Mouse (Mus musculus): ENCODE data around the gene Fgf7. TPM values are rescaled to one million over a fixed set of nuclear protein-coding genes. Genes with fewer than 3 reads are reported as not detected.

Gene Fgf7
- polyA plus RNA-seq, 1 experiment from 2014 or later = 0.30 TPM

GRCm38 (mm10) chr2:126073744-126074143 lies 39.3 kb downstream of the Fgf7 start:
- H3K4me3 ChIP-seq (ENCODE audit: low read length) = no peak overlapping the region
- H3K4me1 ChIP-seq (ENCODE audit: control insufficient read depth, insufficient read depth, low read length) = no peaks in the 10 kb centered on the region
- H3K9ac ChIP-seq (ENCODE audit: low read depth, low read length) = no peak overlapping the region
- no peaks in the 10 kb centered on the region for H3K9me3 ChIP-seq (ENCODE audit: control insufficient read depth, low read length)
- H3K4me2 ChIP-seq (replicated peaks; ENCODE audit: low read depth, low read length) = no peak overlapping the region
- 89% methylated on average over 4 of the region's 4 CpGs for WGBS
- no peak overlapping the region for H3K27ac ChIP-seq (ENCODE audit: low read depth, low read length)
- no peaks in the 10 kb centered on the region for H3K27me3 ChIP-seq (ENCODE audit: control insufficient read depth, insufficient read depth, low read length)
- no peak for ATAC-seq (ENCODE audit: low FRiP score, low TSS enrichment)
- no peaks in the 10 kb centered on the region for H3K36me3 ChIP-seq (ENCODE audit: control insufficient read depth, insufficient read depth, low read length)

- ATAC-seq (ENCODE audit: low FRiP score, low TSS enrichment) = no peak
These were observed 42.0 kb downstream of the Fgf7 start for GRCm38 (mm10) chr2:126076506-126076905.

GRCm38 (mm10) chr2:126079086-126079485 lies 44.6 kb downstream of the Fgf7 start:
- Histone ChIP-seq H3K9me3 (ENCODE audit: control insufficient read depth, low read length) (no peaks in the 10 kb centered on the region), H3K36me3 (ENCODE audit: control insufficient read depth, insufficient read depth, low read length) (no peaks in the 10 kb centered on the region), H3K4me2 (replicated peaks; ENCODE audit: low read depth, low read length) (no peak overlapping the region), H3K27ac (ENCODE audit: low read depth, low read length) (no peak overlapping the region), H3K4me3 (ENCODE audit: low read length) (no peak overlapping the region), H3K4me1 (ENCODE audit: control insufficient read depth, insufficient read depth, low read length) (no peaks in the 10 kb centered on the region), H3K27me3 (ENCODE audit: control insufficient read depth, insufficient read depth, low read length) (no peaks in the 10 kb centered on the region), H3K9ac (ENCODE audit: low read depth, low read length) (no peak overlapping the region)
- 62% methylated on average over 2 of the region's 2 CpGs for WGBS
- no peak for ATAC-seq (ENCODE audit: low FRiP score, low TSS enrichment)

More at GRCm38 (mm10) chr2:126076506-126076905, 42.0 kb downstream of the Fgf7 start:
- Histone ChIP-seq H3K4me3 (ENCODE audit: low read length) (no peak overlapping the region), H3K9me3 (ENCODE audit: control insufficient read depth, low read length) (no peaks in the 10 kb centered on the region), H3K27ac (ENCODE audit: low read depth, low read length) (no peak overlapping the region), H3K36me3 (ENCODE audit: control insufficient read depth, insufficient read depth, low read length) (no peaks in the 10 kb centered on the region), H3K9ac (ENCODE audit: low read depth, low read length) (no peak overlapping the region), H3K4me1 (ENCODE audit: control insufficient read depth, insufficient read depth, low read length) (no peaks in the 10 kb centered on the region), H3K4me2 (replicated peaks; ENCODE audit: low read depth, low read length) (no peak overlapping the region), H3K27me3 (ENCODE audit: control insufficient read depth, insufficient read depth, low read length) (no peaks in the 10 kb centered on the region)
- WGBS = 96% methylated on average over 6 of the region's 6 CpGs

- 74% methylated on average over 3 of the region's 3 CpGs for WGBS
These were observed 49.9 kb downstream of the Fgf7 start for GRCm38 (mm10) chr2:126084326-126084725.

GRCm38 (mm10) chr2:126086187-126086586 lies 51.7 kb downstream of the Fgf7 start:
- Histone ChIP-seq H3K9ac (ENCODE audit: low read depth, low read length) (no peak overlapping the region), H3K9me3 (ENCODE audit: control insufficient read depth, low read length) (no peaks in the 10 kb centered on the region), H3K4me3 (ENCODE audit: low read length) (no peak overlapping the region), H3K27ac (ENCODE audit: low read depth, low read length) (no peak overlapping the region), H3K27me3 (ENCODE audit: control insufficient read depth, insufficient read depth, low read length) (no peaks in the 10 kb centered on the region), H3K4me2 (replicated peaks; ENCODE audit: low read depth, low read length) (no peak overlapping the region), H3K36me3 (ENCODE audit: control insufficient read depth, insufficient read depth, low read length) (no peaks in the 10 kb centered on the region), H3K4me1 (ENCODE audit: control insufficient read depth, insufficient read depth, low read length) (no peaks in the 10 kb centered on the region)
- WGBS = 80% methylated on average over 8 of the region's 8 CpGs
- no peak for ATAC-seq (ENCODE audit: low FRiP score, low TSS enrichment)

More at GRCm38 (mm10) chr2:126084326-126084725, 49.9 kb downstream of the Fgf7 start:
- Histone ChIP-seq H3K4me2 (replicated peaks; ENCODE audit: low read depth, low read length) (no peak overlapping the region), H3K27ac (ENCODE audit: low read depth, low read length) (no peak overlapping the region), H3K4me1 (ENCODE audit: control insufficient read depth, insufficient read depth, low read length) (no peaks in the 10 kb centered on the region), H3K4me3 (ENCODE audit: low read length) (no peak overlapping the region), H3K9ac (ENCODE audit: low read depth, low read length) (no peak overlapping the region), H3K36me3 (ENCODE audit: control insufficient read depth, insufficient read depth, low read length) (no peaks in the 10 kb centered on the region), H3K27me3 (ENCODE audit: control insufficient read depth, insufficient read depth, low read length) (no peaks in the 10 kb centered on the region), H3K9me3 (ENCODE audit: control insufficient read depth, low read length) (no peaks in the 10 kb centered on the region)
- no peak for ATAC-seq (ENCODE audit: low FRiP score, low TSS enrichment)

GRCm38 (mm10) chr2:126090432-126090831 lies 56.0 kb downstream of the Fgf7 start:
- H3K27me3 ChIP-seq (ENCODE audit: control insufficient read depth, insufficient read depth, low read length) = no peaks in the 10 kb centered on the region
- WGBS = 74% methylated on average over 5 of the region's 5 CpGs
- H3K4me2 ChIP-seq (replicated peaks; ENCODE audit: low read depth, low read length) = no peak overlapping the region
- H3K9me3 ChIP-seq (ENCODE audit: control insufficient read depth, low read length) = no peaks in the 10 kb centered on the region
- H3K36me3 ChIP-seq (ENCODE audit: control insufficient read depth, insufficient read depth, low read length) = no peaks in the 10 kb centered on the region
- no peak overlapping the region for H3K9ac ChIP-seq (ENCODE audit: low read depth, low read length)
- no peak overlapping the region for H3K4me3 ChIP-seq (ENCODE audit: low read length)
- no peak overlapping the region for H3K27ac ChIP-seq (ENCODE audit: low read depth, low read length)
- no peaks in the 10 kb centered on the region for H3K4me1 ChIP-seq (ENCODE audit: control insufficient read depth, insufficient read depth, low read length)
- ATAC-seq (ENCODE audit: low FRiP score, low TSS enrichment) = no peak

- Histone ChIP-seq H3K4me3 (ENCODE audit: low read length) (no peak overlapping the region), H3K4me1 (ENCODE audit: control insufficient read depth, insufficient read depth, low read length) (no peaks in the 10 kb centered on the region), H3K36me3 (ENCODE audit: control insufficient read depth, insufficient read depth, low read length) (no peaks in the 10 kb centered on the region), H3K4me2 (replicated peaks; ENCODE audit: low read depth, low read length) (no peak overlapping the region), H3K27me3 (ENCODE audit: control insufficient read depth, insufficient read depth, low read length) (no peaks in the 10 kb centered on the region), H3K9ac (ENCODE audit: low read depth, low read length) (no peak overlapping the region), H3K9me3 (ENCODE audit: control insufficient read depth, low read length) (no peaks in the 10 kb centered on the region), H3K27ac (ENCODE audit: low read depth, low read length) (no peak overlapping the region)
- WGBS = 90% methylated on average over 4 of the region's 4 CpGs
- ATAC-seq (ENCODE audit: low FRiP score, low TSS enrichment) = no peak
These were observed 60.2 kb downstream of the Fgf7 start for GRCm38 (mm10) chr2:126094616-126095015.

Other genes with a start within 250 kb of the Fgf7 start
- gene Galk2, start 175.5 kb upstream of the Fgf7 start, polyA plus RNA-seq (2014; fragmentation: Nextera tagmentation; extraction: Ambion mirVana) = 55.8 and 60.0 TPM in 2 replicates
- 96.6 and 104 TPM in 2 replicates for gene Cops2, start 175.5 kb upstream of the Fgf7 start, polyA plus RNA-seq (2014; fragmentation: Nextera tagmentation; extraction: Ambion mirVana)
- not detected in 2 replicates for gene Fam227b, start 117.3 kb downstream of the Fgf7 start, polyA plus RNA-seq (2014; fragmentation: Nextera tagmentation; extraction: Ambion mirVana)
- 30.4 and 30.5 TPM in 2 replicates for gene Dtwd1, start 117.5 kb downstream of the Fgf7 start, polyA plus RNA-seq (2014; fragmentation: Nextera tagmentation; extraction: Ambion mirVana)
- gene Gm17555, start 180.4 kb downstream of the Fgf7 start, polyA plus RNA-seq (2014; fragmentation: Nextera tagmentation; extraction: Ambion mirVana) = not detected in 2 replicates